Mouse (Mus musculus): ENCODE results near the gene Abcb5.

- TF ChIP-seq CTCF (IDR thresholded peaks at IDR 0.05) (no peak), POLR2A (IDR thresholded peaks at IDR 0.05; ENCODE audit: insufficient read depth, low read depth, low read length) (no peak), EP300 (IDR thresholded peaks at IDR 0.05; ENCODE audit: insufficient read depth, low read depth, low read length) (no peak)
These were observed 125.9 kb downstream of the Abcb5 start for GRCm38 (mm10) chr12:118840301-118840700.
